Mouse (Mus musculus) E14TG2a.4 (cell line): ENCODE data around the gene A730049H05Rik.
A peak's percentile ranks its signal among the peaks of the same experiment; 100 is the strongest.

ENCODE experiments used
- H3K27me3 ChIP-seq: 2 replicates; pipeline ENCODE4 v1.6.1; 2014; ENCODE audit warnings: low read length, control low read depth; ENCODE audit not compliant: insufficient read depth
- H3K36me3 ChIP-seq: 2 replicates; pipeline ENCODE4 v1.6.1; 2014; ENCODE audit warnings: low read length, control low read depth; ENCODE audit not compliant: insufficient read depth
- H3K4me1 ChIP-seq: replicated peaks from 2 replicates; pipeline ENCODE4 v1.6.1; 2014; ENCODE audit warnings: low read depth, low read length, control low read depth
- H3K4me3 ChIP-seq: replicated peaks from 2 replicates; pipeline ENCODE4 v1.5.1; 2014; ENCODE audit warnings: mild to moderate bottlenecking, low read length
- H3K9me3 ChIP-seq: 2 replicates; pipeline ENCODE4 v1.6.1; 2014; ENCODE audit warnings: low read length, control low read depth
- CTCF ChIP-seq: conservative IDR thresholded peaks from 2 replicates; pipeline ENCODE4 v1.5.1; 2014; ENCODE audit warnings: low read length
- NANOG ChIP-seq: IDR thresholded peaks from 2 replicates; pipeline ENCODE4 v1.6.1; 2014; ENCODE audit warnings: borderline replicate concordance, low read length, mixed read lengths
- POU5F1 ChIP-seq: IDR thresholded peaks from 2 replicates; pipeline ENCODE4 v1.6.1; 2014; ENCODE audit warnings: low read length, borderline replicate concordance

A730049H05Rik gene

GRCm38 (mm10) chr6:92860285-92860912 lies 44.1 kb downstream of the A730049H05Rik start:
- Histone ChIP-seq H3K36me3 (0 out of 2 replicates have a peak, but pooled peaks cover 2% of the 10 kb centered on the region), H3K27me3 (no peaks in the 10 kb centered on the region), H3K9me3 (no peaks in the 10 kb centered on the region), H3K4me1 (no peaks in the 10 kb centered on the region), H3K4me3 (no peak overlapping the region)
- TF ChIP-seq CTCF (no peak), NANOG (no peak)

- H3K27me3 ChIP-seq = no peaks in the 10 kb centered on the region
- H3K9me3 ChIP-seq = no peaks in the 10 kb centered on the region
- TF ChIP-seq CTCF (no peak), NANOG (no peak), POU5F1 (no peak)
- H3K4me3 ChIP-seq = no peak overlapping the region
- 0 out of 2 replicates have a peak, but pooled peaks cover 2% of the 10 kb centered on the region for H3K36me3 ChIP-seq
- H3K4me1 ChIP-seq = no peaks in the 10 kb centered on the region
Measured at GRCm38 (mm10) chr6:92862599-92862998, 46.3 kb downstream of the A730049H05Rik start.

GRCm38 (mm10) chr6:92869089-92869581 lies 52.9 kb downstream of the A730049H05Rik start, which contains the start of gene Gm15737:
Gene Gm15737 (plus strand): TSS chr6:92869357.
- H3K36me3 ChIP-seq = peaks cover 15% of the 10 kb centered on the region
- TF ChIP-seq CTCF = no peak
- TF ChIP-seq NANOG = no peak
- no peak for TF ChIP-seq POU5F1
- peak within 1 kb of the TSS; percentile 63 for H3K4me3 ChIP-seq
- H3K4me1 ChIP-seq = peaks cover 11% of the 10 kb centered on the region
- H3K9me3 ChIP-seq = no peaks in the 10 kb centered on the region
- H3K27me3 ChIP-seq = no peaks in the 10 kb centered on the region

GRCm38 (mm10) chr6:92869582-92870219 lies 53.4 kb downstream of the A730049H05Rik start:
- peaks cover 11% of the 10 kb centered on the region for H3K4me1 ChIP-seq

GRCm38 (mm10) chr6:92871813-92872212 lies 55.5 kb downstream of the A730049H05Rik start:
- TF ChIP-seq NANOG (no peak), CTCF (no peak), POU5F1 (no peak)
- no peaks in the 10 kb centered on the region for H3K27me3 ChIP-seq
- peaks cover 11% of the 10 kb centered on the region for H3K4me1 ChIP-seq
- H3K9me3 ChIP-seq = no peaks in the 10 kb centered on the region
- H3K36me3 ChIP-seq = peaks cover 15% of the 10 kb centered on the region
- no peak overlapping the region for H3K4me3 ChIP-seq

More at GRCm38 (mm10) chr6:92869582-92870219, 53.4 kb downstream of the A730049H05Rik start:
- H3K36me3 ChIP-seq = peaks cover 15% of the 10 kb centered on the region
- no peaks in the 10 kb centered on the region for H3K27me3 ChIP-seq
- H3K9me3 ChIP-seq = no peaks in the 10 kb centered on the region
- peak overlapping the region; percentile 63 for H3K4me3 ChIP-seq
- TF ChIP-seq CTCF = no peak
- no peak for TF ChIP-seq POU5F1
- TF ChIP-seq NANOG = no peak

- no peaks in the 10 kb centered on the region for H3K27me3 ChIP-seq
- peaks cover 15% of the 10 kb centered on the region for H3K36me3 ChIP-seq
- H3K9me3 ChIP-seq = no peaks in the 10 kb centered on the region
- H3K4me1 ChIP-seq = peaks cover 11% of the 10 kb centered on the region
- no peak for TF ChIP-seq CTCF
- TF ChIP-seq POU5F1 = no peak
- TF ChIP-seq NANOG = no peak
- no peak overlapping the region for H3K4me3 ChIP-seq
Measured at GRCm38 (mm10) chr6:92872766-92873165, 56.5 kb downstream of the A730049H05Rik start.

- TF ChIP-seq POU5F1 (no peak), CTCF (no peak), NANOG (no peak)
- Histone ChIP-seq H3K36me3 (peaks cover 15% of the 10 kb centered on the region), H3K27me3 (no peaks in the 10 kb centered on the region), H3K9me3 (no peaks in the 10 kb centered on the region), H3K4me1 (peaks cover 5% of the 10 kb centered on the region), H3K4me3 (no peak overlapping the region)
Measured at GRCm38 (mm10) chr6:92874854-92875253, 58.6 kb downstream of the A730049H05Rik start.

GRCm38 (mm10) chr6:92875340-92875739 lies 59.1 kb downstream of the A730049H05Rik start:
- TF ChIP-seq CTCF = no peak
- no peak for TF ChIP-seq NANOG
- no peak for TF ChIP-seq POU5F1
- Histone ChIP-seq H3K4me3 (no peak overlapping the region), H3K36me3 (peaks cover 15% of the 10 kb centered on the region)

GRCm38 (mm10) chr6:92876121-92876520 lies 59.8 kb downstream of the A730049H05Rik start:
- TF ChIP-seq POU5F1 = no peak
- no peak for TF ChIP-seq CTCF
- TF ChIP-seq NANOG = no peak
- peaks cover 15% of the 10 kb centered on the region for H3K36me3 ChIP-seq
- no peaks in the 10 kb centered on the region for H3K9me3 ChIP-seq

More at GRCm38 (mm10) chr6:92875340-92875739, 59.1 kb downstream of the A730049H05Rik start:
- Histone ChIP-seq H3K9me3 (no peaks in the 10 kb centered on the region), H3K27me3 (no peaks in the 10 kb centered on the region), H3K4me1 (peaks cover under 1% of the 10 kb centered on the region; the same call in 1 of the 2 replicates)

More at GRCm38 (mm10) chr6:92876121-92876520, 59.8 kb downstream of the A730049H05Rik start:
- Histone ChIP-seq H3K4me3 (no peak overlapping the region), H3K27me3 (no peaks in the 10 kb centered on the region), H3K4me1 (no peaks in the 10 kb centered on the region)
